Mouse (Mus musculus) Patski (cell line): ENCODE measurements at regions not wholly inside any gene's neighbourhood (a gene's known extent, or its start where the extent isn't known, plus 50 kb on each side); places are given as distances from the start of the nearest gene placed in this dataset.
"Not testable (repeated sequence)": the region's sequence is repeated elsewhere in the genome, so short reads cannot be mapped to it uniquely, and the experiment has no call there.

ENCODE experiments used
- ATAC-seq: fragments of 100-300 bp; one replicate; pipeline ENCODE4 v1.8.0; 2021
- CTCF ChIA-PET: fragments of 350-600 bp; sonication (Branson Sonifier 250); formaldehyde crosslinking; loops from one replicate; lab custom pipeline; 2022; ENCODE audit warnings: inconsistent platforms; lab: Charles Lee
- POLR2A ChIA-PET: fragments of 350-600 bp; sonication (Branson Sonifier 250); formaldehyde crosslinking; loops from one replicate; lab custom pipeline; 2022; ENCODE audit warnings: antibody characterized with exemption, inconsistent platforms; lab: Charles Lee
- DNase-seq: peaks from one replicate; pipeline ENCODE4 v3.0.0-alpha.2; 2011; ENCODE audit warnings: low read depth, low spot score
- H3K27me3 ChIP-seq: fragments of 371-371 bp; one replicate; pipeline ENCODE4 v1.5.1; 2021
- CTCF ChIP-seq: fragments of 100-300 bp; IDR thresholded peaks from one replicate; pipeline ENCODE4 v1.5.1; 2021
- in situ Hi-C: fragments of 300-500 bp; cut with MboI; formaldehyde crosslinking; loops from 3 replicates; pipeline ENCODE4 v1.11.1; 2018; ENCODE audit warnings: low pct_unique_long_range_greater_than_20kb, mixed read lengths

DNA sequence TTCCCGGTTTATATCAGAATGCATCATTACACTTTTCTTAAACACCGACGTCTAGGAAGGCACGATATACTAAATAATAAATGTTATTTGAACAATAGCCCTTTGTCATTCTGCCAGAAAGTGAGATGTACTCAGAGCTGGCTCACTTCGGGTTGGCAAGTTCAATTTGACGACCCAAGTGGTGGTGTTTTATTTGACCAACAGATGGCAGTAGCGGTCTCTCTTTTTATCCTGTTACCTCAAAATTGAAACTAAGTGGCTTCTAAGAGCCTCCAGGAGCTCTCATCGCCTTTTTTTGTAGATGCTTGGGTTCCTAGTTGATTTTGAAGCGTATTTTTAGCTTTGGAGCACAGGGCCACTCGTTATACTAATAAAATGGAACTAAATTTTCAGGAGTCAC is 66.7 kb upstream of the Chmp2b start:
- ATAC-seq (peak; percentile 92), DNase-seq (peak; percentile 4)
- in situ Hi-C loops: no loop called here
- peaks cover 34% of the 10 kb centered on the region for H3K27me3 ChIP-seq
- peak; percentile 76 for TF ChIP-seq CTCF
- POLR2A ChIA-PET: no interaction called here
- CTCF ChIA-PET: interaction anchor here (1.4 to 1.6 kb wide), 2 partner anchors 383 to 385 kb away, joined by 3 to 4 read pairs; no protein-coding TSS in a partner anchor

GRCm38 (mm10) chr16:65631680-65632079 is 69.2 kb upstream of the Chmp2b start:
- peak; percentile 25 for TF ChIP-seq CTCF
- in situ Hi-C loops: loop anchor here (5.0 kb wide), 1 partner anchor 381 kb away; no protein-coding TSS in a partner anchor
- POLR2A ChIA-PET: no interaction called here
- DNase-seq (no peak), ATAC-seq (no peak)
- H3K27me3 ChIP-seq: peaks cover 36% of the 10 kb centered on the region
- CTCF ChIA-PET: no interaction called here

- POLR2A ChIA-PET, CTCF ChIA-PET, in situ Hi-C loops, ATAC-seq, DNase-seq: not testable (repeated sequence)
- H3K27me3 ChIP-seq: peaks cover 31% of the 10 kb centered on the region
These were observed 84.2 kb upstream of the Chmp2b start for GRCm38 (mm10) chr16:65646741-65647140.

DNA sequence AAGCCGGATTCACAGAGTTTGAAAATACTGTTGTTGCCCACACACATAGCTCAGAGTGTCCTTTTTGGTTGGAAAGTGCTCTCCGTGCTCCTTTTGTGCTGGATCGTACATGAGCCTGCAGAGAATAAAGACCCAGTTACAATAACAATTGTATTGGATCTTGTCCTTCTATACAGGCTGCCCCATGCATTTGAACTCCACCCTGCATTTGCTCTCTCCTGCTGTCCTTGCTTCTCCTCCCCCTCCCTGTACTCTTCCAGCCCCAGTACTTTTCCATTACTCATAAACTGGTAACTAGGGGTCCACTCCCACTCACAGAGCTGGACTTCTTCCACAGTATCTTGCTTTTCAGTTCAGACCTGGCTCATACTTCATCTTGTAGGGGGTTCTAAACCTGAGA is 86.5 kb upstream of the Chmp2b start:
- no peak for TF ChIP-seq CTCF
- DNase-seq (no peak), ATAC-seq (no peak)
- peaks cover 32% of the 10 kb centered on the region for H3K27me3 ChIP-seq
- ChIA-PET CTCF (no interaction called here), POLR2A (no interaction called here)
- in situ Hi-C loops: no loop called here

DNA sequence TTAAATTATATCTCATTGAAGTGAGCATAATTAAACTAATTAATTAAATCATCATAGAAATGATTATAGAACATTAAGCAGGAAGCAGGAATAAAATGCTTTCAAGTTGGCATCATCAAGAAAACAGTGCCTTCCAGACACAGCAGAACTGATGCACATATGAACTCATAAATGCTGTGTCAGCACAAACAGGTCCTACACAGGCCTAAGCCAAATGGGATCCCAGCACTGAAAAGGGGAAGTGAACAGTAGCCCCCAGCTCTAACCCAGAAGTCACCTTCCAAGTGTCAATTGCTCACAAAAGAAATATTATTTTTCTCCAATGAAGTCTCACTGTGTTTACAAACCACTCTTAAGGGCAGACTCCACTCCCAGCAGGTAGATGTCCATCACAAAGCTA is 93.0 kb upstream of the Chmp2b start:
- H3K27me3 ChIP-seq: peaks cover 24% of the 10 kb centered on the region
- TF ChIP-seq CTCF: no peak
- ATAC-seq (no peak), DNase-seq (no peak)
- ChIA-PET CTCF (no interaction called here), POLR2A (no interaction called here)
- in situ Hi-C loops: no loop called here

- in situ Hi-C loops: no loop called here
- no peak for DNase-seq
- no peak for TF ChIP-seq CTCF
- CTCF ChIA-PET: no interaction called here
- ATAC-seq: no peak
- POLR2A ChIA-PET: no interaction called here
- H3K27me3 ChIP-seq: peaks cover 15% of the 10 kb centered on the region
These were observed 95.3 kb upstream of the Chmp2b start for GRCm38 (mm10) chr16:65657829-65658228.

GRCm38 (mm10) chr16:65664787-65665186 is 102.3 kb upstream of the Chmp2b start:
- ChIA-PET CTCF (no interaction called here), POLR2A (no interaction called here)
- ATAC-seq (no peak), DNase-seq (no peak)
- in situ Hi-C loops: no loop called here
- H3K27me3 ChIP-seq: peaks cover 21% of the 10 kb centered on the region
- TF ChIP-seq CTCF: peak; percentile 59

DNA sequence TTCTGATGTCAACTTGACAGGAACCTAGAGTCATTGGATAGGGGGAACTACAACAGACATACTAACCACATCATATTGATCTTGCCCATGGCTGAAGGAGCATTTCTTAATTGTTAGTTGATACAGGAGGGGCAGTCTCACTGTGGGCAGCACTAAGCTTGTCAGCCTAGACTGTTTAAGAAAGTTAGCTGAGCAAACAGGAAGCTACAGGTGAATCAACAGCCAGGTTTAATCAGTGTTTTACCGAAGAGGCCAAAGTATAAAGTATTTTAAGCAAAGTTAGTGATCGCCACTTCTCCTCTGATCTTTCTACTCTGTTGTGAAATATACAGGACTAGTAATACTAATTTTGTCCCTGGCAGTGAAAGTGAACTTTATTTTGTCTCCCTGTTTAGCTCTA is 109.6 kb upstream of the Chmp2b start:
- ATAC-seq (no peak), DNase-seq (no peak)
- POLR2A ChIA-PET: interaction anchor here (0.6 kb wide), 1 partner anchor 97 kb away, joined by 3 read pairs; no protein-coding TSS in a partner anchor
- no peak for TF ChIP-seq CTCF
- in situ Hi-C loops: no loop called here
- H3K27me3 ChIP-seq: peaks cover 35% of the 10 kb centered on the region
- CTCF ChIA-PET: no interaction called here

DNA sequence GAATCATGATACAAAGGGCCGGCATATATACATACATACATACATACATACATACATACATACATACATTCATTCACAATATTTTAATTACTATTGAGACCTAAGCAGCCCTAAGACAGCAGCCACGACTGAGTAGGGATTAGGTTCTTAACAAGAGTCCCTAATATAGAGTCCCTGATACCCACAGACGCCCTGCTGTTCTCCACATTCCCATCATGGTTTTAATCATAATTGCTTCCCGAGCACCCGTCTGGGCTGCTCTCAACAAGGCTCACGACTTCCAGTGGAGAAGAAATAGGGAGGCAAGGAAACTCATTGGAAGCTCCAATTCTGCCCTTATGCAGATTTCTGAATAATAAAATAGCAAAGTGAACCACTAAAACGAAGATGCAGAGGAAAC is 120.6 kb upstream of the Chmp2b start:
- H3K27me3 ChIP-seq: peaks cover 35% of the 10 kb centered on the region
- ATAC-seq (no peak), DNase-seq (no peak)
- in situ Hi-C loops: no loop called here
- ChIA-PET POLR2A (no interaction called here), CTCF (no interaction called here)
- no peak for TF ChIP-seq CTCF

DNA sequence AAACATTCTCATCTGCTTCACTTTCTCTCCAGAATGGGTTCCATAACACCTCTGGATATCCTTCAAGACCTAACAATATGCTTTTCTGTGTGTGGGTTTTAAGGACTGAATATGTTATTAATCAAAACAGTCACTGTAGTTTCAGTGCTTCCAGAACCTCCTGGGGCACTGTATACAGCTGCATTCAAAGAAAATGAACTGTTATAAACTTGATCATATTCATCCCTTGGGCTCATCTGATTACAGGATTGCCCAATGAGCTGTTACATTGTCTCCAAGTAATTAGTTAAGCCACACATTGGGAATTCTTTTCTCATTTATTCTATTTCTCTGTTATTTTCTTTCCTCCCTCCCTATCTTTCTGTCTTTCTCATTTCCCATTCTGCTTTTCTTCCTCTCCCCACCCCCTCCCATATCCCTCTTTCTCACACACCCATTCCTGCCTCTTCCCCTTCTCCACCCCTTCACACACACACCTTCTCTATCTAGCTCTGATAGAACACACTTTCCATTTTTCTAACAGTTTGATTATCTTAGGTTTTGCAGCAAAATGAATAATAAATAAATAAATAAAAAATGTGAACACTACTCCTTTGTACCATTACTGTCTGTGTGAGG is 121.3 kb upstream of the Chmp2b start:
- POLR2A ChIA-PET: no interaction called here
- no peak for TF ChIP-seq CTCF
- H3K27me3 ChIP-seq: peaks cover 37% of the 10 kb centered on the region
- ATAC-seq (no peak), DNase-seq (no peak)
- CTCF ChIA-PET: no interaction called here
- in situ Hi-C loops: no loop called here

- TF ChIP-seq CTCF: no peak
- no peak for ATAC-seq
- ChIA-PET CTCF (no interaction called here), POLR2A (no interaction called here)
- peaks cover 46% of the 10 kb centered on the region for H3K27me3 ChIP-seq
- no peak for DNase-seq
- in situ Hi-C loops: no loop called here
These were observed 121.4 kb upstream of the Vgll3 start for GRCm38 (mm10) chr16:65693626-65694025.
